Mouse (Mus musculus): ENCODE measurements around the gene Defb20. TPM values are rescaled to one million over a fixed set of nuclear protein-coding genes. Genes with fewer than 3 reads are reported as not detected.

Gene Defb20
- polyA plus RNA-seq, 1 experiment from 2014 or later = not detected

- Histone ChIP-seq H3K27ac (no peak overlapping the region), H3K9me3 (no peaks in the 10 kb centered on the region), H3K4me1 (no peaks in the 10 kb centered on the region), H3K27me3 (no peaks in the 10 kb centered on the region), H3K4me3 (replicated peaks) (no peak overlapping the region), H3K4me2 (no peak overlapping the region), H3K36me3 (replicated peaks) (no peaks in the 10 kb centered on the region), H3K9ac (no peak overlapping the region)
- WGBS = 72% methylated on average over 4 of the region's 4 CpGs
- no peak for ATAC-seq (ENCODE audit: low FRiP score)
Observed at GRCm38 (mm10) chr2:152452101-152452781, 24.6 kb upstream of the Defb20 start.

- H3K4me3 ChIP-seq (replicated peaks) = no peak overlapping the region
- H3K36me3 ChIP-seq (replicated peaks) = no peaks in the 10 kb centered on the region
- no peaks in the 10 kb centered on the region for H3K27me3 ChIP-seq
- H3K27ac ChIP-seq = no peak overlapping the region
- no peak overlapping the region for H3K9ac ChIP-seq
- no peaks in the 10 kb centered on the region for H3K4me1 ChIP-seq
- no peak overlapping the region for H3K4me2 ChIP-seq
- no peak for ATAC-seq (ENCODE audit: low FRiP score)
- WGBS = 77% methylated on average over 13 of the region's 13 CpGs
- no peaks in the 10 kb centered on the region; the same call in 1 of the 2 replicates for H3K9me3 ChIP-seq
Observed at GRCm38 (mm10) chr2:152459241-152459640, 17.6 kb upstream of the Defb20 start.

- Histone ChIP-seq H3K4me1 (no peaks in the 10 kb centered on the region), H3K27ac (no peak within 1 kb of the TSS), H3K27me3 (no peaks in the 10 kb centered on the region), H3K4me3 (replicated peaks) (no peak within 1 kb of the TSS), H3K36me3 (replicated peaks) (no peaks in the 10 kb centered on the region), H3K9me3 (peaks cover 3% of the 10 kb centered on the region; the same call in 1 of the 2 replicates), H3K9ac (no peak within 1 kb of the TSS), H3K4me2 (no peak within 1 kb of the TSS)
- ATAC-seq (ENCODE audit: low FRiP score) = no peak
- WGBS = 87% methylated on average over 3 of the region's 3 CpGs
Observed at GRCm38 (mm10) chr2:152464570-152465150, 12.2 kb upstream of the Defb20 start, which contains the start of gene Defb23. TSS of gene Defb23 (minus strand) at chr2:152464620.

- WGBS = 34% methylated on average over 7 of the region's 7 CpGs
- ATAC-seq (ENCODE audit: low FRiP score) = no peak
- H3K27me3 ChIP-seq = no peaks in the 10 kb centered on the region
Observed at GRCm38 (mm10) chr2:152470973-152471372, 5.9 kb upstream of the Defb20 start.

GRCm38 (mm10) chr2:152472434-152472833, 4.4 kb upstream of the Defb20 start:
- Histone ChIP-seq H3K9ac (no peak overlapping the region), H3K4me1 (no peaks in the 10 kb centered on the region), H3K4me2 (no peak overlapping the region), H3K27ac (no peak overlapping the region), H3K4me3 (replicated peaks) (no peak overlapping the region), H3K36me3 (replicated peaks) (no peaks in the 10 kb centered on the region), H3K27me3 (no peaks in the 10 kb centered on the region), H3K9me3 (no peaks in the 10 kb centered on the region)
- no peak for ATAC-seq (ENCODE audit: low FRiP score)
- 37% methylated on average over 3 of the region's 3 CpGs for WGBS

More at GRCm38 (mm10) chr2:152470973-152471372, 5.9 kb upstream of the Defb20 start:
- Histone ChIP-seq H3K27ac (no peak overlapping the region), H3K9ac (no peak overlapping the region), H3K4me3 (replicated peaks) (no peak overlapping the region), H3K4me2 (no peak overlapping the region), H3K4me1 (no peaks in the 10 kb centered on the region), H3K9me3 (no peaks in the 10 kb centered on the region), H3K36me3 (replicated peaks) (no peaks in the 10 kb centered on the region)

- no peaks in the 10 kb centered on the region for H3K9me3 ChIP-seq
Observed at GRCm38 (mm10) chr2:152480881-152481280, 4.0 kb downstream of the Defb20 start.

GRCm38 (mm10) chr2:152481726-152482125, 4.9 kb downstream of the Defb20 start:
- no peak overlapping the region for H3K27ac ChIP-seq
- 88% methylated on average over 7 of the region's 7 CpGs for WGBS
- no peaks in the 10 kb centered on the region for H3K36me3 ChIP-seq (replicated peaks)
- no peaks in the 10 kb centered on the region for H3K4me1 ChIP-seq
- no peaks in the 10 kb centered on the region for H3K9me3 ChIP-seq
- ATAC-seq (ENCODE audit: low FRiP score) = no peak
- H3K4me3 ChIP-seq (replicated peaks) = no peak overlapping the region
- no peak overlapping the region for H3K4me2 ChIP-seq
- no peak overlapping the region for H3K9ac ChIP-seq
- no peaks in the 10 kb centered on the region for H3K27me3 ChIP-seq

More at GRCm38 (mm10) chr2:152480881-152481280, 4.0 kb downstream of the Defb20 start:
- WGBS = 88% methylated on average over 3 of the region's 3 CpGs
- no peak for ATAC-seq (ENCODE audit: low FRiP score)
- no peak overlapping the region for H3K4me2 ChIP-seq
- no peaks in the 10 kb centered on the region for H3K36me3 ChIP-seq (replicated peaks)
- no peak overlapping the region for H3K9ac ChIP-seq
- H3K4me3 ChIP-seq (replicated peaks) = no peak overlapping the region
- no peaks in the 10 kb centered on the region for H3K4me1 ChIP-seq
- H3K27ac ChIP-seq = no peak overlapping the region
- H3K27me3 ChIP-seq = no peaks in the 10 kb centered on the region

- no peak overlapping the region for H3K4me3 ChIP-seq (replicated peaks)
- 74% methylated on average over 2 of the region's 2 CpGs for WGBS
- H3K27me3 ChIP-seq = no peaks in the 10 kb centered on the region
- H3K9me3 ChIP-seq = no peaks in the 10 kb centered on the region
- no peak for ATAC-seq (ENCODE audit: low FRiP score)
- no peaks in the 10 kb centered on the region for H3K36me3 ChIP-seq (replicated peaks)
- no peaks in the 10 kb centered on the region for H3K4me1 ChIP-seq
- H3K9ac ChIP-seq = no peak overlapping the region
- no peak overlapping the region for H3K4me2 ChIP-seq
- H3K27ac ChIP-seq = no peak overlapping the region
Observed at GRCm38 (mm10) chr2:152487024-152487423, 10.2 kb downstream of the Defb20 start.

- no peak within 1 kb of the TSS for H3K4me3 ChIP-seq (replicated peaks)
- H3K4me2 ChIP-seq = no peak within 1 kb of the TSS
- ATAC-seq (ENCODE audit: low FRiP score) = no peak
- no peaks in the 10 kb centered on the region for H3K27me3 ChIP-seq
- H3K27ac ChIP-seq = no peak within 1 kb of the TSS
- H3K9me3 ChIP-seq = no peaks in the 10 kb centered on the region
- H3K9ac ChIP-seq = no peak within 1 kb of the TSS
- no peaks in the 10 kb centered on the region for H3K36me3 ChIP-seq (replicated peaks)
- no peaks in the 10 kb centered on the region for H3K4me1 ChIP-seq
Observed at GRCm38 (mm10) chr2:152490038-152490437, 13.2 kb downstream of the Defb20 start, which contains the start of gene Defb22. TSS of gene Defb22 (minus strand) at chr2:152490138.

GRCm38 (mm10) chr2:152493151-152493550, 16.3 kb downstream of the Defb20 start:
- H3K9ac ChIP-seq = no peak overlapping the region
- WGBS = 72% methylated on average over 6 of the region's 6 CpGs
- no peak overlapping the region for H3K4me2 ChIP-seq
- no peaks in the 10 kb centered on the region for H3K9me3 ChIP-seq
- H3K27ac ChIP-seq = no peak overlapping the region
- no peak overlapping the region for H3K4me3 ChIP-seq (replicated peaks)
- ATAC-seq (ENCODE audit: low FRiP score) = no peak
- no peaks in the 10 kb centered on the region for H3K36me3 ChIP-seq (replicated peaks)
- no peaks in the 10 kb centered on the region for H3K4me1 ChIP-seq
- H3K27me3 ChIP-seq = no peaks in the 10 kb centered on the region

GRCm38 (mm10) chr2:152498020-152498419, 21.2 kb downstream of the Defb20 start:
- Histone ChIP-seq H3K9me3 (no peaks in the 10 kb centered on the region), H3K27me3 (no peaks in the 10 kb centered on the region), H3K9ac (no peak overlapping the region), H3K27ac (no peak overlapping the region), H3K4me2 (no peak overlapping the region), H3K36me3 (replicated peaks) (no peaks in the 10 kb centered on the region), H3K4me3 (replicated peaks) (no peak overlapping the region), H3K4me1 (no peaks in the 10 kb centered on the region)
- 82% methylated on average over 6 of the region's 6 CpGs for WGBS
- ATAC-seq (ENCODE audit: low FRiP score) = no peak

GRCm38 (mm10) chr2:152500204-152500862, 23.5 kb downstream of the Defb20 start:
- no peak overlapping the region for H3K4me3 ChIP-seq (replicated peaks)
- H3K4me1 ChIP-seq = no peaks in the 10 kb centered on the region
- no peak overlapping the region for H3K4me2 ChIP-seq
- H3K36me3 ChIP-seq (replicated peaks) = no peaks in the 10 kb centered on the region
- H3K27me3 ChIP-seq = no peaks in the 10 kb centered on the region
- H3K27ac ChIP-seq = no peak overlapping the region
- H3K9me3 ChIP-seq = no peaks in the 10 kb centered on the region
- 84% methylated on average over 7 of the region's 7 CpGs for WGBS
- H3K9ac ChIP-seq = no peak overlapping the region
- no peak for ATAC-seq (ENCODE audit: low FRiP score)
